Mouse (Mus musculus) lung, embryonic 14.5 days (tissue): ENCODE results near the gene Gm11559. TPM values are rescaled to one million over a fixed set of nuclear protein-coding genes. Genes with fewer than 3 reads are reported as not detected.
"Not testable (repeated sequence)": the region's sequence is repeated elsewhere in the genome, so short reads cannot be mapped to it uniquely, and the experiment has no call there.

Source experiments
- ATAC-seq: fragments of 200-750 bp; cut with Nextera tagmentation; 2 replicates; pipeline ENCODE4 v1.8.0; 2017; ENCODE audit warnings: mild to moderate bottlenecking, moderate TSS enrichment, moderate library complexity; ENCODE audit not compliant: insufficient read depth
- DNase-seq: peaks from one replicate; pipeline ENCODE4 v3.0.0-alpha.2; 2015
- H3K27ac ChIP-seq: fragments of 300-500 bp; sonication (generic); 2 replicates; pipeline ENCODE4 v1.5.1; 2014; ENCODE audit warnings: low read depth, mild to moderate bottlenecking, moderate library complexity
- H3K27me3 ChIP-seq: fragments of 300-500 bp; sonication (generic); 2 replicates; pipeline ENCODE4 v1.6.1; 2014; ENCODE audit warnings: low read length, control low read depth; ENCODE audit not compliant: insufficient read depth
- H3K36me3 ChIP-seq: fragments of 300-500 bp; sonication (generic); 2 replicates; pipeline ENCODE4 v1.6.1; 2014; ENCODE audit warnings: control low read depth; ENCODE audit not compliant: insufficient read depth
- H3K4me1 ChIP-seq: fragments of 300-500 bp; sonication (generic); 2 replicates; pipeline ENCODE4 v1.6.1; 2014; ENCODE audit warnings: antibody characterized with exemption, control low read depth; ENCODE audit not compliant: insufficient read depth
- H3K4me2 ChIP-seq: fragments of 300-500 bp; sonication (generic); 2 replicates; pipeline ENCODE4 v1.6.1; 2014; ENCODE audit warnings: mild to moderate bottlenecking
- H3K4me3 ChIP-seq: fragments of 300-500 bp; sonication (generic); 2 replicates; pipeline ENCODE4 v1.5.1; 2014; ENCODE audit warnings: low read depth, low read length
- H3K9ac ChIP-seq: fragments of 300-500 bp; sonication (generic); 2 replicates; pipeline ENCODE4 v1.6.1; 2014
- H3K9me3 ChIP-seq: fragments of 300-500 bp; sonication (generic); 2 replicates; pipeline ENCODE4 v1.6.1; 2016; ENCODE audit warnings: low read depth, low read length, control low read depth
- CTCF ChIP-seq: IDR thresholded peaks from 2 replicates; pipeline ENCODE4 v1.5.1; 2016; ENCODE audit warnings: antibody characterized with exemption, low read depth
- WGBS: fragments of 180-500 bp; shearing (Covaris S2); extraction: QIAGEN DNeasy Blood & Tissue Kit; methylation state at CpG from one replicate; pipeline ENCODE4 v1.1.7; 2014; 5-methylcytosine and 5-hydroxymethylcytosine counted together
- polyA plus RNA-seq: library from polyadenylated mRNA; unstranded; fragments of >200 nt; fragmentation: Nextera tagmentation; extraction: Ambion mirVana; gene quantifications from 2 replicates; pipeline ENCODE4 v1.2.1, GENCODE M21; 2014

The Gm11559 gene
- polyA plus RNA-seq = not detected in 2 replicates

- H3K27ac ChIP-seq, H3K4me3 ChIP-seq, ATAC-seq, H3K4me1 ChIP-seq, H3K9ac ChIP-seq, H3K9me3 ChIP-seq, H3K27me3 ChIP-seq, H3K4me2 ChIP-seq, H3K36me3 ChIP-seq, DNase-seq: not testable (repeated sequence)
- WGBS = 56% methylated on average over 1 of the region's 1 CpGs
Measured at GRCm38 (mm10) chr11:99864176-99864575, at the start of gene Gm11559. Gene Gm11559, plus strand, starts transcription at chr11:99864476.

GRCm38 (mm10) chr11:99815566-99815965 lies 48.7 kb upstream of the Gm11559 start, which contains the start of gene Gm11564:
Gene Gm11564, minus strand, starts transcription at chr11:99815666.
- not testable (repeated sequence) for H3K9me3 ChIP-seq, H3K9ac ChIP-seq, DNase-seq, ATAC-seq, H3K27ac ChIP-seq, H3K4me2 ChIP-seq, H3K36me3 ChIP-seq, H3K4me3 ChIP-seq, H3K27me3 ChIP-seq, H3K4me1 ChIP-seq
- WGBS = 79% methylated on average over 2 of the region's 2 CpGs

- Histone ChIP-seq H3K9me3 (no peaks in the 10 kb centered on the region), H3K4me3 (no peak within 1 kb of the TSS), H3K36me3 (no peaks in the 10 kb centered on the region), H3K9ac (no peak within 1 kb of the TSS), H3K4me2 (no peak within 1 kb of the TSS), H3K27ac (no peak within 1 kb of the TSS), H3K4me1 (no peaks in the 10 kb centered on the region), H3K27me3 (no peaks in the 10 kb centered on the region)
- WGBS = 60% methylated on average over 1 of the region's 1 CpGs
- TF ChIP-seq CTCF = no peak
- DNase-seq = no peak
- no peak for ATAC-seq
Measured at GRCm38 (mm10) chr11:99837966-99838365, 26.3 kb upstream of the Gm11559 start, which contains the start of gene 2300003K06Rik. Gene 2300003K06Rik, minus strand, starts transcription at chr11:99838066.

- H3K9me3 ChIP-seq = no peaks in the 10 kb centered on the region
- H3K36me3 ChIP-seq = no peaks in the 10 kb centered on the region
- TF ChIP-seq CTCF = no peak
- no peak overlapping the region for H3K27ac ChIP-seq
- WGBS = 91% methylated on average over 1 of the region's 1 CpGs
- DNase-seq (no peak), ATAC-seq (no peak)
- H3K9ac ChIP-seq = no peak overlapping the region
- no peak overlapping the region for H3K4me3 ChIP-seq
- H3K27me3 ChIP-seq = no peaks in the 10 kb centered on the region
- no peak overlapping the region for H3K4me2 ChIP-seq
- H3K4me1 ChIP-seq = no peaks in the 10 kb centered on the region
Measured at GRCm38 (mm10) chr11:99842185-99842584, 22.1 kb upstream of the Gm11559 start.

- no peak overlapping the region for H3K4me2 ChIP-seq
- H3K27me3 ChIP-seq = no peaks in the 10 kb centered on the region
- no peaks in the 10 kb centered on the region for H3K9me3 ChIP-seq
- H3K4me1 ChIP-seq = no peaks in the 10 kb centered on the region
- TF ChIP-seq CTCF = no peak
- no peak for DNase-seq
- no peak overlapping the region for H3K9ac ChIP-seq
- no peak overlapping the region for H3K27ac ChIP-seq
- 83% methylated on average over 2 of the region's 2 CpGs for WGBS
- no peak overlapping the region for H3K4me3 ChIP-seq
- H3K36me3 ChIP-seq = no peaks in the 10 kb centered on the region
- ATAC-seq = no peak
Measured at GRCm38 (mm10) chr11:99846746-99847145, 17.5 kb upstream of the Gm11559 start.

- H3K4me1 ChIP-seq = no peaks in the 10 kb centered on the region
- no peaks in the 10 kb centered on the region for H3K36me3 ChIP-seq
- no peak within 1 kb of the TSS for H3K4me2 ChIP-seq
- DNase-seq = no peak
- no peak within 1 kb of the TSS for H3K9ac ChIP-seq
- no peak within 1 kb of the TSS for H3K27ac ChIP-seq
- no peak for TF ChIP-seq CTCF
- H3K27me3 ChIP-seq = no peaks in the 10 kb centered on the region
- no peaks in the 10 kb centered on the region for H3K9me3 ChIP-seq
- no peak for ATAC-seq
- H3K4me3 ChIP-seq = no peak within 1 kb of the TSS
Measured at GRCm38 (mm10) chr11:99851508-99851907, 12.8 kb upstream of the Gm11559 start, which contains the start of gene Krtap4-16. Gene Krtap4-16, minus strand, starts transcription at chr11:99851608.

GRCm38 (mm10) chr11:99854121-99854520 lies 10.2 kb upstream of the Gm11559 start:
- H3K27me3 ChIP-seq = no peaks in the 10 kb centered on the region
- ATAC-seq (no peak), DNase-seq (peak; percentile 37)

GRCm38 (mm10) chr11:99857617-99858016 lies 6.7 kb upstream of the Gm11559 start, which contains the start of gene Gm11568:
Gene Gm11568, plus strand, starts transcription at chr11:99857917.
- H3K4me2 ChIP-seq = no peak within 1 kb of the TSS
- H3K27me3 ChIP-seq = no peaks in the 10 kb centered on the region
- no peaks in the 10 kb centered on the region for H3K4me1 ChIP-seq
- DNase-seq (no peak), ATAC-seq (no peak)
- WGBS = 81% methylated on average over 2 of the region's 2 CpGs
- TF ChIP-seq CTCF = no peak
- H3K36me3 ChIP-seq = no peaks in the 10 kb centered on the region
- H3K4me3 ChIP-seq = no peak within 1 kb of the TSS
- no peak within 1 kb of the TSS for H3K27ac ChIP-seq
- H3K9ac ChIP-seq = no peak within 1 kb of the TSS
- no peaks in the 10 kb centered on the region for H3K9me3 ChIP-seq

More at GRCm38 (mm10) chr11:99854121-99854520, 10.2 kb upstream of the Gm11559 start:
- H3K4me1 ChIP-seq = no peaks in the 10 kb centered on the region
- H3K27ac ChIP-seq = no peak overlapping the region
- no peak overlapping the region for H3K4me3 ChIP-seq
- 51% methylated on average over 3 of the region's 3 CpGs for WGBS
- no peak overlapping the region for H3K9ac ChIP-seq
- H3K9me3 ChIP-seq = no peaks in the 10 kb centered on the region
- TF ChIP-seq CTCF = peak; percentile 59
- no peak overlapping the region for H3K4me2 ChIP-seq
- H3K36me3 ChIP-seq = no peaks in the 10 kb centered on the region
